Mouse (Mus musculus): ENCODE results near the gene Cep85l.

The Cep85l gene

GRCm38 (mm10) chr10:53394923-53395629 lies 15.3 kb upstream of the Cep85l start:
- DNase-seq: no peak

- peak; percentile 23 for DNase-seq
Measured at GRCm38 (mm10) chr10:53388227-53388920, 8.6 kb upstream of the Cep85l start.

- no peak for DNase-seq
Measured at GRCm38 (mm10) chr10:53385438-53385837, 5.7 kb upstream of the Cep85l start.

GRCm38 (mm10) chr10:53384896-53385295 lies 5.1 kb upstream of the Cep85l start:
- DNase-seq: no peak

- no peak for DNase-seq
Measured at GRCm38 (mm10) chr10:53382696-53383365, 3.1 kb upstream of the Cep85l start.

- DNase-seq: peak; percentile 37
Measured at GRCm38 (mm10) chr10:53378981-53379708, 602 bp downstream of the Cep85l start.

- no peak for DNase-seq
Measured at GRCm38 (mm10) chr10:53378296-53378695, 1.5 kb downstream of the Cep85l start.

- no peak for DNase-seq
Measured at GRCm38 (mm10) chr10:53377096-53377495, 2.7 kb downstream of the Cep85l start.

GRCm38 (mm10) chr10:53373885-53374578 lies 5.7 kb downstream of the Cep85l start:
- DNase-seq: no peak

GRCm38 (mm10) chr10:53367265-53367664 lies 12.5 kb downstream of the Cep85l start:
- no peak for DNase-seq

- DNase-seq: no peak
Measured at GRCm38 (mm10) chr10:53364311-53364710, 15.4 kb downstream of the Cep85l start.

- DNase-seq: no peak
Measured at GRCm38 (mm10) chr10:53359016-53359415, 20.7 kb downstream of the Cep85l start.

GRCm38 (mm10) chr10:53353665-53354064 lies 26.1 kb downstream of the Cep85l start:
- DNase-seq: no peak

- no peak for DNase-seq
Measured at GRCm38 (mm10) chr10:53349254-53349653, 30.5 kb downstream of the Cep85l start.

- DNase-seq: peak; percentile 74
Measured at GRCm38 (mm10) chr10:53347787-53348755, 31.7 kb downstream of the Cep85l start.

GRCm38 (mm10) chr10:53346916-53347315 lies 32.8 kb downstream of the Cep85l start:
- DNase-seq: no peak

GRCm38 (mm10) chr10:53346506-53346905 lies 33.2 kb downstream of the Cep85l start:
- DNase-seq: peak; percentile 57

- DNase-seq: no peak
Measured at GRCm38 (mm10) chr10:53345508-53345907, 34.2 kb downstream of the Cep85l start.

- no peak for DNase-seq
Measured at GRCm38 (mm10) chr10:53343865-53344264, 35.9 kb downstream of the Cep85l start.

GRCm38 (mm10) chr10:53343384-53343783 lies 36.4 kb downstream of the Cep85l start:
- no peak for DNase-seq

- DNase-seq: no peak
Measured at GRCm38 (mm10) chr10:53342166-53342728, 37.5 kb downstream of the Cep85l start.
